Mouse (Mus musculus) embryo, embryonic 9.5 days (tissue): ENCODE measurements around the gene Apol11b.
"Not testable (repeated sequence)": the region's sequence is repeated elsewhere in the genome, so short reads cannot be mapped to it uniquely, and the experiment has no call there.

Experiments
- DNase-seq: peaks from one replicate; pipeline ENCODE4 v3.0.0-alpha.2; 2017; ENCODE audit errors: extremely low spot score

The Apol11b gene

GRCm38 (mm10) chr15:77643176-77643575 lies at the start of gene Apol11b:
Gene Apol11b (minus strand): TSS chr15:77643286.
- not testable (repeated sequence) for DNase-seq

- peak; percentile 48 for DNase-seq
These were observed 48.6 kb upstream of the Apol11b start for GRCm38 (mm10) chr15:77691532-77692311.

GRCm38 (mm10) chr15:77683944-77684343 lies 40.9 kb upstream of the Apol11b start:
- peak; percentile 10 for DNase-seq

- not testable (repeated sequence) for DNase-seq
These were observed 31.0 kb upstream of the Apol11b start for GRCm38 (mm10) chr15:77674081-77674480.

GRCm38 (mm10) chr15:77661841-77662240 lies 18.8 kb upstream of the Apol11b start:
- not testable (repeated sequence) for DNase-seq

- not testable (repeated sequence) for DNase-seq
These were observed 16.7 kb upstream of the Apol11b start for GRCm38 (mm10) chr15:77659773-77660172.

GRCm38 (mm10) chr15:77651143-77651542 lies 8.1 kb upstream of the Apol11b start:
- DNase-seq = not testable (repeated sequence)

GRCm38 (mm10) chr15:77629822-77630221 lies 13.3 kb downstream of the Apol11b start:
- DNase-seq = not testable (repeated sequence)

GRCm38 (mm10) chr15:77628647-77629046 lies 14.4 kb downstream of the Apol11b start:
- peak; percentile 6 for DNase-seq

- DNase-seq = not testable (repeated sequence)
These were observed 16.6 kb downstream of the Apol11b start for GRCm38 (mm10) chr15:77626471-77626870.

GRCm38 (mm10) chr15:77624710-77625109 lies 18.4 kb downstream of the Apol11b start:
- no peak for DNase-seq

GRCm38 (mm10) chr15:77606069-77606468 lies 37.0 kb downstream of the Apol11b start:
- no peak for DNase-seq

- DNase-seq = no peak
These were observed 44.1 kb downstream of the Apol11b start, which contains the start of gene Gm36245 for GRCm38 (mm10) chr15:77598958-77599357. Gene Gm36245 (plus strand): TSS chr15:77599258.

GRCm38 (mm10) chr15:77598429-77598828 lies 44.7 kb downstream of the Apol11b start:
- no peak for DNase-seq

- DNase-seq = no peak
These were observed 47.1 kb downstream of the Apol11b start, which contains the start of gene Apol10b for GRCm38 (mm10) chr15:77595961-77596360. Gene Apol10b (minus strand): TSS chr15:77596125.

- no peak for DNase-seq
These were observed 49.5 kb downstream of the Apol11b start for GRCm38 (mm10) chr15:77593557-77593956.

- no peak for DNase-seq
These were observed 52.2 kb downstream of the Apol11b start for GRCm38 (mm10) chr15:77590881-77591280.

- DNase-seq = no peak
These were observed 54.1 kb downstream of the Apol11b start for GRCm38 (mm10) chr15:77588981-77589380.

GRCm38 (mm10) chr15:77587026-77587425 lies 56.1 kb downstream of the Apol11b start:
- no peak for DNase-seq
